Mouse (Mus musculus) adrenal gland (tissue): Measurements from ENCODE around the gene Lpp.
"Not testable (repeated sequence)": the region's sequence is repeated elsewhere in the genome, so short reads cannot be mapped to it uniquely, and the experiment has no call there.

Source experiments
- intact Hi-C: fragments of 180-260 bp; cut with DNase I; formaldehyde crosslinking; loops from one replicate; pipeline ENCODE4 v1.15.1; 2025

Gene Lpp

DNA sequence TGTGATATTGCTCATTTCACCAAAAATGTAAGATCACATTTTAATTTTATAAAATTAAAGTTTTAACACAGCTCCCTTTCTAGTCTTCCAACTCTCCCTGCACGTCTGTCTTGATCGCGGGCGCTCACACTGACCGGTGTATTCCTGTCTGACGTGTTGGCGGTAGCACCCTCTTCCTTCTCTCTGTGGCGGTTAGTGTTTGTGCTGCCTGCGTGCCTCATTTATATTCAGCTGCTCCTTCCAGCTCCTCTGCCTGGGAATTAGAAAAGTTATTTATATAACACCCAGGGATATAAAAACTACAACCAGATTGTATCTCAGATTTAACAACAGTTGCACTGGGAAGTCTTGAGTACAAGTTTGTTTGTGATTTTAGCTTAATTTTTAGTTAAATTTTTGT lies 573.2 kb downstream of the Lpp start:
- intact Hi-C loops, result no loop called here

DNA sequence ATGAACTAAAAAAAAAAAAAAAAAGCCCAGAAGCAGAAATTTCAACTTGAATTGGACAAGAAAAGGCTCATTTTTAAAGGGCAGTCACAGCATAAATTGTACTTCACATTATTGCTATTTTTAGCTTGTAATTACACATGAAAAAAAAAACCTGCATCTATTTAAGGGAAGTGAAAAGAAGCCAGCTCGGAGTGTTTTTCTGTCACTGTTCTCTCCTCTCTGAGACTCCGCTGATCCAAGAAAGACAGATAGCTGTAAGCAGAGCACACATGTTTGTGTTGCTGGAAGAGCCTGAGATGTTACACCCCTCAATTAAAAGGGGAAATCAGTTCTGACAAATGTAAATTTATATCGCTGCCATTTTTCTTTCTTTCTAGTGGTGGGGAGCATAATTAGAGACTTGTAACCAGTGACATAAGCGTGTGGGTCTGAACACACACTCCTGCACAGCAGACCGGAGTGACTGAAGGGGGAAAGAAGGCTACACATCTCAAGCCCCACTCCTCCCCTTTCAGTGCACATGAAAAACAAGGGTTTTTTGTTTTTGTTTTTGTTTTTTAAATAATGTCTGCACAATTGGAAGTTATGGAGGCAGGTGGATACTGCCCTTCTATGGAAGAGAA lies 579.8 kb downstream of the Lpp start:
- intact Hi-C loops, result no loop called here

DNA sequence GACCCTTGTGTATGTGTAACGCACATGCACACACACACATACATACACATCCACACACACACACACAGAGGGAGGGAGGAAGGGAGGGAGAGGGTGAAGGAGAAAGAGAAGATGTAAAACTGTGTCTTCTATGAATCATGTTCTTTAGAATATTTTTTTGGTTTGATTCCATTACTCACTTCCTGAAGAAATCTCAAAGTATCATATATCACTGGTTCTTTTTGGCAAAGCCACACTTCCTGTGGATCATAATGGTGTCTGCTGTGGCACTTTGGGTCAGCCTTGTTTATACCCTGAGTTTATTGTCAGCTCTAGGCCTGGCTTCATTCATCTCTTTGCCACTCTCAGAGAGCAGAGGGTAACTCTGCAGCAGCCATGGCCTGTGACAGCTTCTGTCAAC lies 584.5 kb downstream of the Lpp start:
- intact Hi-C loops, result no loop called here

DNA sequence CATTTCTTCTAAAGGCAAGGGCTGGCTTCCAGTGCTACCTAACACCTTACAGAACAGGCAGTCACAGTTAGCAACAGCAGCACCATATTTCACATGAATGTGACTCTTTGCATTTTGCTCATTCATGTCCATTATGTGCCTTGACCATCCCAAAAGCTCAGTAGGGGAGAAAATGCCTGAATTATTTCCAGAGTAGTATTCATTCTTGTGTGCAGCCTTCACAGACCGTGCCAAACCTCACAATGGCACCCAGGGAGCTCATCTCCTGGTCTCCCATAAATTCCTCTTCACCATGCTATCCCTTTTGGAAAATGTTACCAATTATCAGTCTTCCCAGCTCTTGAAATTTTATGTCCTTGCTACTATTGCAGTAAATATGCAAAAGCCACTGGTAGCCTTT lies 584.9 kb downstream of the Lpp start:
- intact Hi-C loops, result no loop called here

DNA sequence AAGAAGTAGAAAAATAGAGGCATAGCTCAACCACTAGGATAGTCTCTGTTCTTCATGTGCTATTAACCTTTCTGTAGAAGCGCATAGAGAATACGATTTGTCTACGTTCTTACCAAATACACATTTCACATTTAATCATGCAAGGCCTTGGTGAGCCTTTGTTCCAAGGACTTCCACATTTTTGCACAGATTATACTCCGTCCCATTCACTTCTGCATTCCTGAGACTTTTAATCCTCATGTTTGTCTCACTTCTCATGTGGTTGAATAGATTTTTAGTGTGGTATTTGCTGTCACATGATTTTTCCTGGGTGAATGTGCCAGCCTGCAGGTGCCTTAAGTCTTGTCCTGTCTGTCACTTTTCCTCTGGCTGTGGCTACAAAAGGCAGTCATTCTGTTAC lies 586.1 kb downstream of the Lpp start:
- intact Hi-C loops, result no loop called here

DNA sequence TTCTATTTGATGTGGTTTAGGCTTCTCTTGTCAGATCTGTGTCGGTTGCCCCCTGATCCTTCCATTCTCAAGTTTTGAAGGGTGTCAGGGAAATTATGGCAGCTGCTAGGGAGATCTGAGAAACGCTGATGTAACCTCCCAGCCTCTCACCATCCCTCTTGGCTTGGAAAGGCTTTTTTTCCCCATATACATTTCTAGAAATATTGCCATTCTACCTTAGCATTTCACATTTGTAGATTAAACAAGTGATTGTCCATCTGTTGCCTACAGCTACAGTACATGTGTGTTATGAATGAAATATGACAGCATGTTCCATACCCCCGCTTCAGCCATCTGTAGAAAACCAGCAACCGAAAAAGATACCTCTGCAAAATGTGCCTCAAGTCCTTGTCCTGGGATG lies 589.5 kb downstream of the Lpp start:
- intact Hi-C loops, result no loop called here

DNA sequence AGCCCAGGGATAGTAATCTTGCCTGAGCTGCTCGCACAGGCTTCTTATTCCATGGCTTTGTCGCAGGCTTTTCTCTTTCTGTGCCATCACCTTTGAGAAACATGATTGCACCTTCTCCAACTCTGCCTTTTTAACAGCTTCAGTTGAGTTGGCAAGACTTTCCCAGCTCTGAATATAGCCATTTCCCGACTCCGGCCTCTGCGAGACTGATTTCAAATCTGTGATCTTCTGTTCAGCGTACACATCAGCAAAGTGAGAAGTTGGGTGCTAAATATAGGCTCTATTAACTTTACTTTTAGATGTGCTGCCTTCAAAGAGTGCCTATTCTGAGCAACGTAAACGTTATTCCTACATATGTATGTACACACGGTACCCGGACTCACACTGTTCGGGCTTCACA lies 597.0 kb downstream of the Lpp start:
- intact Hi-C loops, result no loop called here

DNA sequence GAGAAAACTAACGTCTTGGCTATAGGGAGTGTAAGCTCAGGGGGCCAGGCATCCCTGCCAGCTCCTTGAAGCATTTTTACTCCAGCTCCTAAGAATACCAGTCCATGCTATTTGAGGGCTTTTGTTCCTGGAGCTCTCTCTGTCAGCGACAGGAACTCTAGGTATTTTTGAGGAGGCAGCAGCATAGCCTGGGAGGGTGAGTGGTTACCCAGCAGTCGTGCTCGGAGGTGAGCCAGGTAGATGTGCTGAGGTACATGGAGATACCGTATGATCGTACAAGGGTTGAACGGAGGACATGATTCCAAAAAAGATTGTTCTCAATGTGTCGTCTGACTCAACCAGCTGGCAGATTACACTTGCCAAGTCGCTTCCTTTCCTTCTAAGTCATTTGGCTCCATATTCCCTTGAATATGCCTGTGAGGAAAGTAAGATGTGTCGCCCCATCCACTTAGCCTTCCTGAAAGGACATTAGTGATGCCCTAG lies 597.8 kb downstream of the Lpp start:
- intact Hi-C loops, result no loop called here

DNA sequence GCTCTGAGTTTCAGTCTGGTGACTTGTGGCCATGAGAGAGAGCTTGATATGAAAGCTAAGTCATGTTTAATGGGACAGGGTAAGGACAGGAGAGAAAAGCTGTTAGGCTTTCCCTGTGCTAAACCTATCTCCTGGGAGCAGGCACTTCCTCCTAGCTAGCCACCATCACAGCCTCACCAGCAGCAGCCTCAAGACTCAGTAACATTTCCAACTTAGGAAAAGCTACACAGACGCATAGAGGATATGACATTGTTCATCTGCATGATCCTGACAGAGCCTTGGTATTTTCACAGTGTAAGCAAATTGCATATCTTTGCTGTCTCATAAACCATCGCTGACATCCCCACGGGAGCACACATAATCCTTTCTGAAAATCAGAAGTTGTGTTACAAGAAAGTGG lies 598.7 kb downstream of the Lpp start:
- intact Hi-C loops, result no loop called here

DNA sequence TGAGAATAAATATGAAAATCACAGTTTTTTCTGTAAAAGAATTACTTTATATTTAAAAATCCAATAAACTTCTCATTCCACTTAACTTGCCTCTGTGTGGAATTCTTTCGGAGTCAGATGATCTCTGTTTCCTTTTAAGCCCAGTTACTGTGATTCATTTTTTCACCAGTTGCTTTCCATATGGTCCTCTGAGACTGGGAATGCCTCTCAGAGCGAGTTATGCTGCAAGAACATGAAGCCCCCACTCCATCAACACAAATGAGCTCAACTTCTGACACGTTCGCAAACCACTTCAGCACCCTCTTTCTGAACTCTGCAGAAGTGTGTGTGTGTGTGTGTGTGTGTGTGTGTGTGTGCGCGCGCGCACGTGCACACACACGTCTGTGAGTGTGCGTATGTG lies 599.2 kb downstream of the Lpp start:
- intact Hi-C loops, result no loop called here

DNA sequence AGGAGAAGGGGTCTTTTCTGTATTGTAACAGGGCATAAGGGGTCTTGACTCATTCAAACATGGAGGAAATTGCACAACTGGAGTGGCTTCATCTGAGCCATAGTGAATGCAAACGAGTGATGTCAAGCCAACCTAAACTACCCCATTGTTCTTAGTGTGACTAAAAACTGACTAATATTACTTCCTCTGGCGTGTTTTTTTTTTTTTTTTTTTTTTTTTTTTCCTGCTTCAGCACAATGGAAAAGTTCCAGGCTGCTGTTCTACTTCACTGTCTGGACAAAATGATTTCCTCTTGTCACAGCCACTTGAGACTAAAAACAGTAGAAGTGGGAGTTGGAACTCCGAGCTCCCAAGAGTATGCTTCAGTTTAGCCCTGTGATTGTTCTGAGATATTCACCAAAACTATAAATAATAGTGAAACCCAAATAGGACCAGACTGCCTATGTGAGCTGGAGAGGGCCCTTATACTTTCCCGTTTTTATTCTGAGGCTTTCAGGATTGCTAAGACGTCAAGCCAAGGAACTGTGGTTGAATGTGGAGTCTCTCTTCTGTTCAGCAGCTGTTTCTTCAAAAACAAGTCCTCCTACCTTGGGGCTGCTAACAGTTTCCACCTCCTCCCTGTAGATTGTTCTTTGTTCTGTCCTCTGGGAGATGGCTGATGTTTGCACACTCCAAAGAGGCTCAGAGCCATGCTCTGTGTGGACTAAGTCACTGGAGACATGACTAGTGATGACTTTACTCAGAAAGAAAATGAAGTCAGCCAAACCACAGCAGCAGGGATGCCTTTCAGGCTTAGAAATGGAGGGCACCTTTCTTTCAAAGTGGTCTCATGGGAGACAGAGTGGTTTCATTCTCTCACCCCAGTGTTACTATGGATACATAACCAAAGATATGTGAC lies 617.9 kb downstream of the Lpp start:
- intact Hi-C loops, result no loop called here

DNA sequence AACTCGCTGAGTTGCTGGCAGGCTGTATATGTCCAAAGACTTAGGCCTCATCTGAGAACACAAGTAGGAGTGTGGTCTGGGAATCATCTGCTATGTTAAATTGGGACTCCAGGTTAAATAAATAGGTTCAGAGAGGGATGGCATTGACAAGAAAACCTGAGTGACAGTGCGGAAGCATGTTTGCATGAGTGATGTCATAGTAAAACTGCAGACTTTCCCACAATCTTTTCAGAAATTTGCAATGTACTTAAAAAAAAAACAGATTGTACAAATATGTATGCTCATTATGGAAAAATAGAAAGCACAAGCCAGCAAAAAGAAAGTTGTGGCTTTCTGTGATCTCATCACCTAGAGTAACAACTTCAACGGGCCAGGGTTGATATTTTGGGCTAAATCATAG lies 619.6 kb downstream of the Lpp start:
- intact Hi-C loops, result no loop called here

DNA sequence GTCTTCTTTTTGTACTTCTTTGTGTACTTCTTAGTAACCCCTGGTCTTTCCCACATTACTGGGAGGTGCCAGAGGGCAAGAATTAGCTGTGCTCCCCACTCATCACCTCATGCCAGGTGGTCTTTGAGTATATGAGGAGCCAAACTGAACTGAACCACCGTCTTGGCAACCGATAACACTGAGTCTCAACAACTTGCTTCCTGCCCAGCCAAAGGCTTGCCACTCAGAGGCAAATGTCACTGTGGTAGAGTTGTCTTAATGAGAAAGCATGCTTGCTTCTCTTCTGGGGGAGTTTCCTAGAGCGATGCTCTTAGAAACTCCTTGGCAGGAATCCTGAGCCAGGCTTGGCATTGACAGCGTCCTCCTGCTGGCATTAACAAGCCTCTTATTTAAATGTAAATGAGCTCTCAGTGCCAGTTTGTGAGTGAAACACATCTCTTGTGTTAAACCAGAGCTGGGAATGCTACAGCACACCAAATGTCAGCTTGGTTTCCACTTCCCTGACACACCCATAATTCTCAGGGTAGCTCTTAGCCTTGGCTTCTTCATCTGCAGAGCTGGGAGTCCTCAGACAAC lies 623.0 kb downstream of the Lpp start:
- intact Hi-C loops, result no loop called here

DNA sequence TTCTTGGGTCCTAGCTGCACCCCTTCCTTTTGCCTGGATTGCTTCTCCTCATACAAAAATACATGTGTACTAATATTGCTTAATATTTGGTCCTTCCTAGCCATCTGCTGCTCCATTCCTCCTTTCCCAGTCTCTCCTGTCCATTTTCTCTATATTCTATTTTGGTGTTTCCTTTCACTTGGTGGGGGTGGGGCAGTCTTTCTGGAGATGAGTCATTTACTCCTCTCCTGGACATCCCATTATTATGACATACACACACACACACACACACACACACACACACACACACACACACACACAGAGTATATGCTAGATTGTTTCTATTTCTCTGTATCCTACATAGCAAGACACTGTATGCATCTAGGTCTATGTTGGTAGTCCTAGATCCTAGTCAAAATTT lies 623.7 kb downstream of the Lpp start:
- intact Hi-C loops, result no loop called here

DNA sequence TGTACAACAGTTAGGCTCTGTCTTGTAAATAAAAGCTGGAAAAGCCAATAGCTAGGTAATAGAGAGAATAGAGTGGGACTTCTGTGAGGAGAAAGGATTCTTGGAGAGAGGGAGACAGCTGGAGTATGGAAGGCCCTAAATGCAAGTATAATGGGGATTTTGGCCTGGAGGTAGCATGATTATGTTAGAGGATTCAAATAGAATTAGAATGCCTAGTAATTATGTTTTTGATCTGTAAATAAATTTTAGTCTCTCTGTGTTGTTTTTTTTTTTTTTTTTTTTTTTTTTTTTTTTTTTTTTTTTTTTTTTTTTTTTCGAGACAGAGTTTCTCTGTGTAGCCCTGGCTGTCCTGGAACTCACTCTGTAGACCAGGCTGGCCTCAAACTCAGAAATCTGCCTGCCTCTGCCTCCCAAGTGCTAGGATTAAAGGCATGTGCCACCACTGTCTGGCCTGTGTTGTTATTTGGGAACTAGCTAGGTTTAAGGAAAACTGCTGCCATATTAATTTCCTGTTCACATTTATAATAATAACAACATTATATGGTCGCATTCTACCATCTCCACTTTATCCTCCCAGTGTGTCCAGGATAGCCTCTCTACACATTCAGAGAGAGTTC lies 628.5 kb downstream of the Lpp start:
- intact Hi-C loops, result not testable (repeated sequence)

DNA sequence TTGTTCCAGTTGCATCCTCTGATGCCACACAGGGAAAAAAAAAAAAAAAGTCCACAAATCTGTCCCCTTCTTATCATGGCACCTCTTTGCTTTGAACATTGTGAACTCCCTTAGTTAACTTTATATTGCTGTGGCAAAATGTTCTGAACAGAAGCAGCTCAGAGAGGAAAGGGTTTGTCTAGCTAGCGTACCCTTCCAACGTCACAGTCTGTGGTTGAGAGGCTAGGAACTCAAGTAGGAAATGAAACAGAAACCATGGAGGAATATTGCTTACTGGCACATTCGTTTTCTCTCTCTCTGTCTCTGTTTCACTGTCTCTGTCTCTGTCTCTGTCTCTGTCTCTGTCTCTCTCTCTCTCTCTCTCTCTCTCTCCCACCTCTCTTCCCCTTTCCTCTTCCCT lies 631.3 kb downstream of the Lpp start:
- intact Hi-C loops, result no loop called here

DNA sequence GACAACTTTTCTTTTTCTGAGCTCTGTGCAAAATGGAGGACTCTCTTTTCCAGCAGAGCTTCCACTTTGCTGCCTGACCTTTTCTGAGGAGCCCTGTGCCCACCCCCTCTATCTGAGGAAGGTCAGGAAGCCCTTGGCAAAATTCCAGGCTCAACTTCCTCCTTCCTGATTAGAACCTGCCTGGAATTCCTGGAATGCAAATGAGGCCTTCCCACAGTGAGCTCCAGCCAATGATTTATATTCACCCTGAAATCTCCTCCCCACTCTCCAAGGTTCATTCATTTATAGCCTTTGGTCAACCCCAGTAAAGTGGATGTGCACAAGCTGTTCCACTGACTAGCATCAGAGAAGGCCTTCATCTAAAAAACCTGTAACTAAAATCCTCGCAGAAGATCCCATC lies 632.9 kb downstream of the Lpp start:
- intact Hi-C loops, result no loop called here

DNA sequence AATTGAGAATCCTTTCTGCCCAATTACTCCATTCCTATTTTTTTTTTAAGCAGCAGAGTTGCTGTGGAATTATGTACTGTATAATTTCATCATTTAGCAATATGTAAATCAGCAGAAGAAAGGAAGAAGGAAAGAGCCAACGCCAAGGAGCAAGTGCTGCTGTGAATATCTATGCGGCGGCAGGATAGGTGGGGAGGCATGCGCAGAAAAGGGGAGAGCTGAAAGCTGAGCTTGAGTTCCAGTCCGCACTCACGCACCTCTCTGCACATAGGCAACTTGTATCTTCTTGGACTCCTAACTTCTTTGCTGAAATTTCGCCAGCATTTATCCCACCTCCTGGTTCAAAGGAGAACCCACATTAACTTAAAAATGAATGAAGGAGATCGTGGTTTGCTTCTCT lies 636.2 kb downstream of the Lpp start:
- intact Hi-C loops, result no loop called here

DNA sequence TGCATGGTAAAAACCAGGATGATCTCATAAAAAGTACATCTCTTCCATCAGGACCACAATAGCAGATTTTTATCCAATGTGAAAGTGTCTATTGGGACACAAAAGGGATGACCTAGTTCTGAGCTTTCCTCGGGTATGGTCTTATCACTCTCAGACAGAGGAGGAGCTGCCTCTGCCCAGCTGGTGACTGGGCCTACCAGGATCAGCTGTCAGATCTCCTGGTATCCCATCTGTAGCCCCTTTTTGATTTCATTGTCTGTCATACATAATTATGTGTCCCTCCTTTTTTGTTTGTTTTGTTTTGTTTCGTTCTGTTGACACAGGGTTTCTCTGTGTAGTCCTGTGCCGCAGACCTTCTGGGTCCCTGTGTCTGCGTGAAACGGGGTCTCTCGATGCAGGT lies 644.1 kb downstream of the Lpp start:
- intact Hi-C loops, result no loop called here

DNA sequence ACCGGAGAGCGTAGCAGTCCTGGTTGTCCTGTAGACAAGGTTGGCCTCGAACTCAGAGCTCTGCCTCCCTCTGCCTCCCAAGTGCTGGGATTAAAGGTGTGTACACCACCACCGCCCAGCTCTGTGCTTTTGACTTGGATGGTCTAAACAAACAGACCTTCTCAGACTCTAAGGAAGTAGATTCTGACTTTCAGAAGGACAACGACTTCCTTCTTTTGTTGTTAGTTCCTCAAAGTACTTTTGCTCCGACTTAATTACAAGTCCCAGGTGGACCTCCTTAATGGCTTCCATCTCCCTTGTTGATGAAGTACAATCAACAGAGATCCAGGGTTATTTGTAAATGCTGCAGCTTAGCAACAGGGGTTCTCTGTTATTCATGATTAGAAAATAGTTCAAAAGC lies 645.2 kb downstream of the Lpp start:
- intact Hi-C loops, result no loop called here

DNA sequence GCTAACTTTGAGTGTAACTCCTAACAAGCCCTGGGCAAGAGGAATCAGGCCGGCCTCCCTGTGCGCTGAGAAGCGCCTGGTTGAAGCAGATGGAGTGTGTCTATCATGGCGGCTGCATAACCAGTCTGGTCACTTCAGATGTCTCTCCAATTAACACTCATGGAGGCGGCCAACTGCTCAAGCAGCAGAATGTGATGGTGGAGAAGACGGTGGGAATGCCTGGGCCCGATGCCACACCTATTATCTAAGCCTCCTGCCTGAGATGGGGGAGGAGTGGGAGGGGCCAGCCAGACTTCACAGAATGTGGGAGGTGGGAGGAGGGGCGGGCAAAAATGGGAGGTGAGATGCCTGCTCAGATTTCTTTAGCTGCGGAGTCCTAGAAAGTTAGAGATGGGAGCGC lies 646.6 kb downstream of the Lpp start:
- intact Hi-C loops, result no loop called here

DNA sequence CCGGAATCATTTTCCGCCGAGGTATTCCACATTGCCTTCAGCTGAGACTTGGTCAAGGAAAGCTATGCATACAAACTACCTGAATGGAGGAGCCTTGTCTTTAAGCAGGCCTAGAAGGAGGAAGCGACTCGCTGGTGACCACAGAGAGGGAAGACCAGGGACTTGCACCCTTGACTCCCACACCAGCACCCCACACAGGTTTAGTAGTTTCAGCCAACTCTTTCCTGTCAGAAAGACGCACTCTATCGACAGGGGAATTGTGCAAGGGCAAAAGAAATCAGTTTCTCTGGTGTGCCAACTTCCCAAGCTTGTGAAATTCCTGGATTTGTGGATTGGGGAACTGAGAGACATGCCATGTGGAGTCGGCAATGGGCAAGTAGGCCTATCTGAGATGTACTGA lies 647.9 kb downstream of the Lpp start:
- intact Hi-C loops, result no loop called here
